Mouse (Mus musculus) lung, adult 2 months (tissue): ENCODE results near the gene Gm45213. TPM values are rescaled to one million over a fixed set of nuclear protein-coding genes. Genes with fewer than 3 reads are reported as not detected.

Experiments
- DNase-seq: peaks from one replicate; pipeline ENCODE4 v3.0.0; 2022
- H3K4me1 ChIP-seq: fragments of 200-500 bp; 2 replicates; pipeline ENCODE4 v1.6.1; 2011; ENCODE audit warnings: low read length; ENCODE audit not compliant: control insufficient read depth, insufficient read depth
- H3K4me3 ChIP-seq: fragments of 200-500 bp; replicated peaks from 2 replicates; pipeline ENCODE3; 2011; ENCODE audit warnings: low read depth, mild to moderate bottlenecking, control low read depth, low read length; ENCODE audit errors: extremely low read depth
- CTCF ChIP-seq: fragments of 200-500 bp; IDR thresholded peaks from 2 replicates; pipeline ENCODE4 v1.5.1; 2011; ENCODE audit warnings: mild to moderate bottlenecking, low read length, control low read depth; ENCODE audit not compliant: insufficient read depth
- POLR2A ChIP-seq: fragments of 200-500 bp; IDR thresholded peaks from 2 replicates; pipeline ENCODE4 v1.6.1; 2011; ENCODE audit warnings: low read depth, mild to moderate bottlenecking, control low read depth, low read length, borderline replicate concordance; ENCODE audit errors: extremely low read depth
- WGBS: fragments of 180-500 bp; shearing (Covaris S2); methylation state at CpG from one replicate; pipeline ENCODE4 v1.1.7; 2018; 5-methylcytosine and 5-hydroxymethylcytosine counted together
- polyA plus RNA-seq: library from polyadenylated mRNA; depleted of rRNA; stranded (reverse); fragments of >200 nt; gene quantifications from 2 replicates; pipeline ENCODE4 v1.2.3, GENCODE M21; 2012

Gm45213 gene
- polyA plus RNA-seq, 1 experiment = not detected

- Histone ChIP-seq H3K4me3 (peak overlapping the region; percentile 79), H3K4me1 (peaks cover 6% of the 10 kb centered on the region; the same call in 1 of the 2 replicates)
- TF ChIP-seq POLR2A (no peak), CTCF (no peak)
- 33% methylated on average over 5 of the region's 5 CpGs for WGBS
- DNase-seq = no peak
Observed at GRCm38 (mm10) chr7:66080231-66080613, 36.8 kb downstream of the Gm45213 start.

- no peak overlapping the region for H3K4me3 ChIP-seq
- 67% methylated on average over 6 of the region's 6 CpGs for WGBS
- DNase-seq = peak; percentile 25
- TF ChIP-seq CTCF (no peak), POLR2A (no peak)
- peaks cover 6% of the 10 kb centered on the region; the same call in 1 of the 2 replicates for H3K4me1 ChIP-seq
Observed at GRCm38 (mm10) chr7:66083757-66084156, 40.4 kb downstream of the Gm45213 start.

- Histone ChIP-seq H3K4me3 (no peak overlapping the region), H3K4me1 (peaks cover 6% of the 10 kb centered on the region; the same call in 1 of the 2 replicates)
- 57% methylated on average over 7 of the region's 7 CpGs for WGBS
- DNase-seq = no peak
- no peak for TF ChIP-seq CTCF
- TF ChIP-seq POLR2A = no peak
Observed at GRCm38 (mm10) chr7:66084546-66084945, 41.1 kb downstream of the Gm45213 start.

GRCm38 (mm10) chr7:66087652-66088051 lies 44.2 kb downstream of the Gm45213 start:
- TF ChIP-seq POLR2A (no peak), CTCF (no peak)
- no peak overlapping the region for H3K4me3 ChIP-seq
- DNase-seq = no peak
- H3K4me1 ChIP-seq = 0 out of 2 replicates have a peak, but pooled peaks cover 2% of the 10 kb centered on the region
- WGBS = 90% methylated on average over 4 of the region's 4 CpGs

- Histone ChIP-seq H3K4me3 (no peak overlapping the region), H3K4me1 (0 out of 2 replicates have a peak, but pooled peaks cover 2% of the 10 kb centered on the region)
- WGBS = 87% methylated on average over 2 of the region's 2 CpGs
- TF ChIP-seq POLR2A (no peak), CTCF (no peak)
- no peak for DNase-seq
Observed at GRCm38 (mm10) chr7:66088077-66088476, 44.7 kb downstream of the Gm45213 start.

DNA sequence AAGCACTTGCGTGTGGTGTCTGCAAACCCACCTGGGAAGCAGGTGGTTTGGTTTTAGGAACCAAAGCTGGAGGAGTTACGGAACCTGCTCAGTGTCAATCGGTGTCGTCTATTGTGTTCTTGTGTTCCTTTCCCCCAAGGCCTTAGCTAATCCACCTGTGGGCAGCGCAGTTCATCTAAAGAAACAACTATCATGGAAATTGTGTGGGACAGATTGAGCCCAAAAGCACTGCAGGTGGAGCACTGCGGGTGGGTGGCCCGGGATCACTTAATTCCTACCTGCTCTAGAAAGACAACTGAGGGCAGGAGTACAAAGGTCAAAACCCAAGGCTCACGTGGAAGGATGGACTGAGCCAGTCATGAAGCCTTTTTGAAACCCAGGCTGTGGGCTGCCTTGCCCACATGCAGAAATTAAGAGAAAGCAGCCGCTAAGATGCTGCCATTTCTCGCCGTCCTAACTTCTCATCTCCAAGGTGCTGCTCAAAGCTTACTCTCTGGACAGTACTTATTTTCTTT lies 47.3 kb downstream of the Gm45213 start:
- 87% methylated on average over 11 of the region's 11 CpGs for WGBS
- no peak overlapping the region for H3K4me3 ChIP-seq
- TF ChIP-seq POLR2A = no peak
- TF ChIP-seq CTCF = no peak
- no peak for DNase-seq
- H3K4me1 ChIP-seq = no peaks in the 10 kb centered on the region

- TF ChIP-seq POLR2A = no peak
- TF ChIP-seq CTCF = no peak
- Histone ChIP-seq H3K4me3 (no peak overlapping the region), H3K4me1 (no peaks in the 10 kb centered on the region)
- DNase-seq = no peak
- 88% methylated on average over 7 of the region's 7 CpGs for whole genome bisulfite sequencing
Observed at GRCm38 (mm10) chr7:66091553-66091952, 48.2 kb downstream of the Gm45213 start.

DNA sequence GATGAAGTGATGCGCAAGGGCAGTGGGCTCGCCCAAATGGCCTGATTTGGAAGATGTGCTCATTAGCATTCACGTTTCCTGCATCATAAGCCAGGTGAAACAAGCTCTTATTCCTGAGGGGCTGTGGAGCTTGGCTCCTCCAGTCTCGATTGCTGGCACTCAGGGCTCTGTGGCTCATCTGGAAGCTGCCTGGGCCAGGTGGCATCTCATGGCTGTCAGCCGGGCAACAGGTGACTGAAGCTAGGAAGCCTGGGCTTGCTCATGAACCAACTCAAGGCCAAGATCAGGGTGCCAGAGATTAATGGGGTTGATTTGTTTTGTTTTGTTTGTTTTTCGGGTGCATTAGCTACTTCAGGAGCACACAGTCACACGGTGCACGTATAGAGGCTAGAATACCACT lies 49.3 kb downstream of the Gm45213 start:
- TF ChIP-seq CTCF (no peak), POLR2A (no peak)
- Histone ChIP-seq H3K4me3 (no peak overlapping the region), H3K4me1 (no peaks in the 10 kb centered on the region)
- WGBS = 85% methylated on average over 8 of the region's 8 CpGs
- no peak for DNase-seq

GRCm38 (mm10) chr7:66094141-66094540 lies 50.7 kb downstream of the Gm45213 start:
- 64% methylated on average over 5 of the region's 5 CpGs for WGBS
- Histone ChIP-seq H3K4me1 (no peaks in the 10 kb centered on the region), H3K4me3 (no peak overlapping the region)
- no peak for DNase-seq
- TF ChIP-seq CTCF = no peak
- TF ChIP-seq POLR2A = no peak

DNA sequence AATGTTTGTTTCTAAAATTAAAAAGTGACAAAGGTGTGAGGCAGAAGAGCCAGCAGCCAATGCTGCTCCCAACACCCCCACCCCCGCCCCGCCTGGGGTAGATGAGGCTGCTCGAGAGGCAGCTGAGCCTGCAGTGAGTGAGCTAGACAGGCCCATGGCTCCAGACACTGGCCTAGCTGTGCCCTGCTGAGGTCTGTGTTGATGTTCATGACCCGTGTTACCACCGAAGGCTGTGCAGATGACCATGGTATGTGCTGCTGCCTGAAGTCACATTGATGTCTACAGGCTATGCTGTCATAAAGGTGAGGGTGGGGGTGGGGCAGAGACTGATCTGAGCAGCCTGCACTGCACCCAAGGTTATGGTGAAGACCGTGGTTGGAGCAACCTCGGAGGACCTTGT lies 55.4 kb downstream of the Gm45213 start:
- TF ChIP-seq POLR2A (no peak), CTCF (no peak)
- Histone ChIP-seq H3K4me1 (no peaks in the 10 kb centered on the region), H3K4me3 (no peak overlapping the region)
- WGBS = 79% methylated on average over 7 of the region's 7 CpGs
- DNase-seq = no peak

DNA sequence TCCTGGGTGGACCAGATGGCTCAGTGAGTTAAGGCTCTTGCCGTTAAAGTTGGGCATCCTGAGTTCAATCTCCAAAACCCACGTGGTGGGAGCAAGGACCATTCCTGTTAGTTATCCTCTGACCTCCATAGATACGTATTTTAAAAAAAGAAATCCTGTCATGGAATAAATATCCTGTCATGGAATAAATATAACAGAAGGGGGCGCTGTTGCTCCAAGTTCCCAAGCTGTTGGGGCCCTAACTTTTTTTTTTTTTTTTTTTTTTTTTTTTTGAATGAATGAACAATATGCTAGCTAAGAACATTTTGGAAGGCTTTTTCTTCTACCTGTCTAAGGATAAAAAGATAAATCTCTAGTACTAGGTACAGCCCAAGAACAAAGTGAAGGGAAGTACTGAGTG lies 58.5 kb downstream of the Gm45213 start:
- Histone ChIP-seq H3K4me1 (peaks cover 8% of the 10 kb centered on the region), H3K4me3 (no peak overlapping the region)
- TF ChIP-seq CTCF = peak; percentile 24; the same call in 1 of the 2 replicates
- TF ChIP-seq POLR2A = no peak
- no peak for DNase-seq
- WGBS = 1% methylated on average over 4 of the region's 4 CpGs
